ENCODE assay signal across 20 mouse cellular contexts in genomic region chr13:56626524-56626923, GRCm38 (mm10). TPM values are rescaled to one million over a fixed set of nuclear protein-coding genes. Genes with fewer than 3 reads are reported as not detected.
DNase-seq lines count a peak whose midpoint lies in the region; ATAC-seq lines count a peak whose summit lies in the region.
"Had no signal": no experiment of that assay in that cellular context is flagged by ENCODE, and none has a peak within 500 bp of the region (broad histone marks: within the 10 kb centered on the region; RNA-seq: fewer than 3 reads in every experiment).

No protein-coding gene starts in this region.

- H3K36me3 ChIP-seq in midbrain, embryonic 16.5 days (ENCODE audit: control insufficient read depth, insufficient read depth, low read length), result no peaks in the 10 kb centered on the region
- H3K36me3 ChIP-seq: hindbrain, embryonic 15.5 days; midbrain, embryonic 13.5 days had no signal

- peak; percentile 63 for ATAC-seq in hematopoietic stem cell, adult 5-6 weeks (replicated peaks in 1 of 2; ENCODE audit: insufficient read depth in 1 of 2, low FRiP score in 2 of 2, low TSS enrichment in 1 of 2, low read depth in 1 of 2, poor library complexity in 2 of 2, severe bottlenecking in 2 of 2)
- peak; percentile 81 for ATAC-seq in megakaryocyte, adult 5-6 weeks (ENCODE audit: poor library complexity, severe bottlenecking)
- no peak for ATAC-seq in midbrain, embryonic 16.5 days
- ATAC-seq: activated CD4-positive, CD25-positive, alpha-beta regulatory T cell, adult 4 months; forebrain, embryonic 16.5 days; intestine, embryonic 16.5 days; midbrain, embryonic 13.5 days had no signal

- H3K4me1 ChIP-seq in midbrain, embryonic 16.5 days (ENCODE audit: control insufficient read depth, insufficient read depth, low read length), result no peaks in the 10 kb centered on the region; the same call in 1 of the 2 replicates
- H3K4me1 ChIP-seq: hindbrain, embryonic 15.5 days had no signal

- no peak overlapping the region for H3K4me2 ChIP-seq in midbrain, embryonic 16.5 days (ENCODE audit: low read length)
- H3K4me2 ChIP-seq: hindbrain, embryonic 15.5 days; limb, embryonic 15.5 days; lung, embryonic 14.5 days; midbrain, embryonic 13.5 days had no signal

- DNase-seq in adrenal gland, postnatal 36 days, result peak; percentile 34 to 38
- DNase-seq in adrenal gland, adult 8-10 months, result no peak
- peak; percentile 36 for DNase-seq in kidney, postnatal 14 days
- DNase-seq in kidney, adult 8-10 months, result no peak
- DNase-seq in natural killer cell, adult 2 months (ENCODE audit: low spot score in 2 of 2), result no peak
- DNase-seq: B cell, adult 2 months; cerebellum, adult 11 months; cerebellum, postnatal 14 days; layer of hippocampus, postnatal 36 days; lung, embryonic 14.5 days; right cerebral cortex, adult 18-20 months had no signal

- H3K27ac ChIP-seq in midbrain, embryonic 16.5 days (ENCODE audit: low read length), result no peak overlapping the region
- H3K27ac ChIP-seq: hindbrain, embryonic 15.5 days; limb, embryonic 15.5 days; midbrain, embryonic 13.5 days had no signal

- 79% methylated on average over 6 of the region's 6 CpGs for WGBS in midbrain, embryonic 16.5 days

- H3K9ac ChIP-seq in midbrain, embryonic 16.5 days (ENCODE audit: low read depth, low read length), result no peak overlapping the region
- H3K9ac ChIP-seq: hindbrain, embryonic 15.5 days; limb, embryonic 15.5 days; lung, embryonic 14.5 days; midbrain, embryonic 13.5 days had no signal

- H3K9me3 ChIP-seq in midbrain, embryonic 16.5 days (replicated peaks; ENCODE audit: control insufficient read depth, low read length, poor library complexity, severe bottlenecking), result no peaks in the 10 kb centered on the region
- H3K9me3 ChIP-seq: hindbrain, embryonic 15.5 days; limb, embryonic 15.5 days; midbrain, embryonic 13.5 days had no signal

- no peaks in the 10 kb centered on the region for H3K27me3 ChIP-seq in midbrain, embryonic 16.5 days (ENCODE audit: control insufficient read depth, insufficient read depth, low read depth, low read length)
- H3K27me3 ChIP-seq: hindbrain, embryonic 15.5 days; limb, embryonic 15.5 days; midbrain, embryonic 13.5 days had no signal

- H3K4me3 ChIP-seq in midbrain, embryonic 16.5 days (ENCODE audit: low read depth, low read length), result no peak overlapping the region
- H3K4me3 ChIP-seq: hindbrain, embryonic 15.5 days; limb, embryonic 15.5 days; midbrain, embryonic 13.5 days had no signal

RNA-seq across cellular contexts. Expression of gene Tgfbi, which starts 17.2 kb away (rescaled TPM):
- 10 to 100 TPM; 33.1 to 50.2 TPM for total RNA-seq in adrenal gland, postnatal 36 days (2021)
- 100 to 1,000 TPM in 2 of 4 experiments, 10 to 100 TPM in 2; 35.2 to 174 (median 104) TPM for total RNA-seq in adrenal gland, adult 8-10 months (2022)
- total RNA-seq in hematopoietic stem cell, adult 5-6 weeks (2017), result 17.4 and 25.6 TPM in 2 replicates
- 321 and 326 TPM in 2 replicates for total RNA-seq in megakaryocyte, adult 5-6 weeks (2015)
- 505 and 532 TPM in 2 replicates for total RNA-seq in megakaryocyte, adult 5-6 weeks (2017)
- polyA plus RNA-seq in midbrain, embryonic 16.5 days (2015; fragmentation: Nextera tagmentation; extraction: Ambion mirVana), result 2.9 and 4.1 TPM in 2 replicates

Comparison
In these comparisons a context has a peak if more than half of its experiments do, and no peak if none do; other contexts are left out.
1. DNase-seq: peak in adrenal gland, postnatal 36 days (2 of 2) and kidney, postnatal 14 days (single experiment); none in adrenal gland, adult 8-10 months (single experiment), kidney, adult 8-10 months (0 of 2) and natural killer cell, adult 2 months (0 of 2).